29 mouse cellular contexts compared by ENCODE assay signal in the genomic region with DNA sequence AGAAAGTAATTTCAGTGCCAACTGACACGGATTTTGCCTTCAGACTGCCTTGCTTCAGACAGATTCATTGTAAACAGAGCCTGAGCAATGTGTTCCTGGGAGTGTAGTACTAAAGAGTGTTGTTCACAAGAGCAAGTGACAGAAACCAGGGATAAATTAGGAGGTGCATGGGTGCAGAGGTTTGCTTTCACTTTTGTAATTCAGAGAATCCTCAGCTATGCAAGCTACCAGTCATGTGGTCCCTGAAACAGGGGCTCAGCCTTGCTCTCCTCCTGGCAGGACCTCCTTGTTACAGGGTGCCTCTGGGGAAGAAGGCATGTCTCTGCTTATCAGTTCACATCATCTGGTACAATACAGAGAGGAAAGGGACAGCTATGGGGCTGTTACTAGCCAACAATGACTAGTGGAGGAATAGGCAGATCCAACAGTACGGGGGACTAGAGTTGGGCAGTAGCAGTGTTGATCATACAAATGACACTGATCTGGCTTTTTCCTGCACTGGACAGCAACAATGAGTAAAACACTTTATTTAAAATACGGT.
DNase-seq lines count a peak whose midpoint lies in the region; ATAC-seq and TF ChIP-seq lines count a peak whose summit lies in the region.
"Had no signal": no experiment of that assay in that cellular context is flagged by ENCODE, and none has a peak within 500 bp of the region (broad histone marks: within the 10 kb centered on the region; RNA-seq: fewer than 3 reads in every experiment).

No protein-coding gene starts in this region.

- no peak overlapping the region for H3K9ac ChIP-seq in hindbrain, embryonic 13.5 days
- H3K9ac ChIP-seq in hindbrain, embryonic 11.5 days (ENCODE audit: low read depth, low read length) = no peak overlapping the region
- no peak overlapping the region for H3K9ac ChIP-seq in liver, embryonic 14.5 days (replicated peaks)
- no peak overlapping the region for H3K9ac ChIP-seq in liver, postnatal 0 days (replicated peaks)
- H3K9ac ChIP-seq in MEL (ENCODE audit: control insufficient read depth, low read depth, low read length, poor library complexity, severe bottlenecking) = no peak overlapping the region
- H3K9ac ChIP-seq in forebrain, embryonic 15.5 days (replicated peaks) = no peak overlapping the region
- H3K9ac ChIP-seq: embryonic facial prominence, embryonic 15.5 days; forebrain, embryonic 12.5 days; lung, embryonic 14.5 days; midbrain, embryonic 12.5 days had no signal

- H3K9me3 ChIP-seq in hindbrain, embryonic 13.5 days = no peaks in the 10 kb centered on the region
- H3K9me3 ChIP-seq in hindbrain, embryonic 11.5 days (ENCODE audit: control insufficient read depth, low read length) = no peaks in the 10 kb centered on the region
- no peaks in the 10 kb centered on the region for H3K9me3 ChIP-seq in liver, embryonic 14.5 days (ENCODE audit: control insufficient read depth, low read length)
- no peaks in the 10 kb centered on the region for H3K9me3 ChIP-seq in liver, postnatal 0 days (ENCODE audit: low read length)
- no peaks in the 10 kb centered on the region for H3K9me3 ChIP-seq in MEL (replicated peaks; ENCODE audit: insufficient read depth, low read length)
- H3K9me3 ChIP-seq in forebrain, embryonic 15.5 days = no peaks in the 10 kb centered on the region
- H3K9me3 ChIP-seq: embryonic facial prominence, embryonic 10.5 days; embryonic facial prominence, embryonic 15.5 days; forebrain, embryonic 12.5 days; midbrain, embryonic 12.5 days had no signal

- H3K27ac ChIP-seq in hindbrain, embryonic 13.5 days = peak overlapping the region; percentile 6
- H3K27ac ChIP-seq in hindbrain, embryonic 11.5 days (ENCODE audit: low read depth, low read length) = no peak overlapping the region
- no peak overlapping the region for H3K27ac ChIP-seq in liver, embryonic 14.5 days
- no peak overlapping the region for H3K27ac ChIP-seq in liver, postnatal 0 days (ENCODE audit: low read depth)
- no peak overlapping the region for H3K27ac ChIP-seq in MEL (ENCODE audit: control insufficient read depth, low read depth, low read length)
- H3K27ac ChIP-seq in forebrain, embryonic 15.5 days (replicated peaks) = no peak overlapping the region
- H3K27ac ChIP-seq: embryonic facial prominence, embryonic 10.5 days; embryonic facial prominence, embryonic 15.5 days; forebrain, embryonic 12.5 days; kidney, postnatal 0 days; midbrain, embryonic 12.5 days; stomach, postnatal 0 days had no signal

- H3K27me3 ChIP-seq in hindbrain, embryonic 13.5 days = no peaks in the 10 kb centered on the region
- no peaks in the 10 kb centered on the region for H3K27me3 ChIP-seq in hindbrain, embryonic 11.5 days (ENCODE audit: control insufficient read depth, insufficient read depth, low read length)
- H3K27me3 ChIP-seq in liver, embryonic 14.5 days (ENCODE audit: control insufficient read depth, insufficient read depth, low read length) = no peaks in the 10 kb centered on the region
- no peaks in the 10 kb centered on the region for H3K27me3 ChIP-seq in liver, postnatal 0 days (ENCODE audit: insufficient read depth, low read length)
- H3K27me3 ChIP-seq in MEL (ENCODE audit: control insufficient read depth in 1 of 2, insufficient read depth in 2 of 2, low read length in 2 of 2) = no peaks in the 10 kb centered on the region
- H3K27me3 ChIP-seq in forebrain, embryonic 15.5 days = no peaks in the 10 kb centered on the region
- H3K27me3 ChIP-seq: embryonic facial prominence, embryonic 15.5 days; forebrain, embryonic 12.5 days; midbrain, embryonic 12.5 days had no signal

- H3K36me3 ChIP-seq in hindbrain, embryonic 13.5 days = no peaks in the 10 kb centered on the region
- H3K36me3 ChIP-seq in hindbrain, embryonic 11.5 days (ENCODE audit: control insufficient read depth, insufficient read depth, low read length) = no peaks in the 10 kb centered on the region
- no peaks in the 10 kb centered on the region for H3K36me3 ChIP-seq in liver, embryonic 14.5 days (replicated peaks; ENCODE audit: control insufficient read depth, insufficient read depth, low read depth)
- H3K36me3 ChIP-seq in liver, postnatal 0 days (replicated peaks; ENCODE audit: insufficient read depth, low read length) = no peaks in the 10 kb centered on the region
- 0 out of 4 replicates have a peak, but pooled peaks cover 0 to 2% of the 10 kb centered on the region in 2 experiments for H3K36me3 ChIP-seq in MEL (ENCODE audit: control insufficient read depth in 1 of 2, insufficient read depth in 2 of 2, low read length in 2 of 2)
- no peaks in the 10 kb centered on the region for H3K36me3 ChIP-seq in forebrain, embryonic 15.5 days
- H3K36me3 ChIP-seq: embryonic facial prominence, embryonic 10.5 days; embryonic facial prominence, embryonic 15.5 days; forebrain, embryonic 12.5 days; midbrain, embryonic 12.5 days had no signal

- no peak for TF ChIP-seq CTCF in liver, embryonic 14.5 days (IDR thresholded peaks at IDR 0.05; ENCODE audit: low read depth)
- TF ChIP-seq CTCF in liver, postnatal 0 days (IDR thresholded peaks at IDR 0.05; ENCODE audit: low read depth) = no peak
- no peak for TF ChIP-seq CTCF in MEL (IDR thresholded peaks at IDR 0.05 in 2 of 3, conservative IDR thresholded peaks at IDR 0.05 in 1 of 3; ENCODE audit: control insufficient read depth in 1 of 3, insufficient read depth in 1 of 3, low read depth in 2 of 3, low read length in 3 of 3, poor library complexity in 1 of 3, severe bottlenecking in 1 of 3)

- TF ChIP-seq POLR2A in MEL (IDR thresholded peaks at IDR 0.05; ENCODE audit: control insufficient read depth in 1 of 2, insufficient read depth in 1 of 2, low read depth in 1 of 2, low read length in 2 of 2, poor library complexity in 1 of 2) = no peak

- TF ChIP-seq RAD21 in MEL (IDR thresholded peaks at IDR 0.05; ENCODE audit: low read depth, low read length) = no peak

- H3K4me1 ChIP-seq in hindbrain, embryonic 13.5 days (replicated peaks) = peaks cover 10% of the 10 kb centered on the region
- H3K4me1 ChIP-seq in hindbrain, embryonic 11.5 days (replicated peaks; ENCODE audit: control insufficient read depth, insufficient read depth, low read length) = no peaks in the 10 kb centered on the region
- H3K4me1 ChIP-seq in liver, embryonic 14.5 days (replicated peaks; ENCODE audit: control insufficient read depth in 2 of 2, insufficient read depth in 2 of 2, low read length in 1 of 2) = no peaks in the 10 kb centered on the region
- H3K4me1 ChIP-seq in liver, postnatal 0 days (ENCODE audit: insufficient read depth) = no peaks in the 10 kb centered on the region
- H3K4me1 ChIP-seq in MEL (ENCODE audit: control insufficient read depth in 1 of 2, insufficient read depth in 2 of 2, low read length in 2 of 2) = peaks cover 0 to 3% of the 10 kb centered on the region in 2 experiments; a peak in 1 of 4 replicates
- no peaks in the 10 kb centered on the region for H3K4me1 ChIP-seq in forebrain, embryonic 15.5 days
- H3K4me1 ChIP-seq: embryonic facial prominence, embryonic 10.5 days; embryonic facial prominence, embryonic 15.5 days; forebrain, embryonic 12.5 days; midbrain, embryonic 12.5 days had no signal

- no peak overlapping the region for H3K4me3 ChIP-seq in hindbrain, embryonic 13.5 days
- no peak overlapping the region for H3K4me3 ChIP-seq in hindbrain, embryonic 11.5 days (ENCODE audit: low read depth, low read length)
- no peak overlapping the region for H3K4me3 ChIP-seq in liver, embryonic 14.5 days (ENCODE audit: insufficient read depth in 1 of 2, low read depth in 2 of 2, low read length in 2 of 2)
- no peak overlapping the region for H3K4me3 ChIP-seq in liver, postnatal 0 days (ENCODE audit: low read depth, low read length)
- H3K4me3 ChIP-seq in MEL (ENCODE audit: control insufficient read depth in 1 of 2, insufficient read depth in 1 of 2, low read depth in 2 of 2, low read length in 2 of 2) = no peak overlapping the region
- no peak overlapping the region for H3K4me3 ChIP-seq in forebrain, embryonic 15.5 days
- H3K4me3 ChIP-seq: embryonic facial prominence, embryonic 10.5 days; embryonic facial prominence, embryonic 15.5 days; forebrain, embryonic 12.5 days; midbrain, embryonic 12.5 days had no signal

- no peak for DNase-seq in hindbrain, embryonic 11.5 days (ENCODE audit: low spot score)
- DNase-seq in liver, embryonic 14.5 days (ENCODE audit: low read depth in 3 of 3, low spot score in 3 of 3) = no peak
- DNase-seq in liver, postnatal 0 days = no peak
- DNase-seq in MEL (ENCODE audit: low read depth, low spot score) = peak; percentile 36
- no peak for DNase-seq in frontal cortex, postnatal 25 days (ENCODE audit: low spot score in 2 of 2)
- DNase-seq: adrenal gland, adult 2 months; adrenal gland, postnatal 36 days; cerebellum, adult 2 months; gastrocnemius, postnatal 14 days; heart, postnatal 14 days; kidney, adult 8-10 months; kidney, postnatal 4 days; lung, embryonic 14.5 days; lung, postnatal 14 days; right cerebral cortex, postnatal 4 days; thymus, adult 18-20 months; thymus, postnatal 25 days had no signal

- no peak for TF ChIP-seq EP300 in liver, embryonic 14.5 days (IDR thresholded peaks at IDR 0.05; ENCODE audit: low read depth)
- TF ChIP-seq EP300 in liver, postnatal 0 days (IDR thresholded peaks at IDR 0.05; ENCODE audit: low read depth) = no peak
- no peak for TF ChIP-seq EP300 in MEL (IDR thresholded peaks at IDR 0.05; ENCODE audit: low read depth in 1 of 2, low read length in 2 of 2)

- H3K4me2 ChIP-seq in hindbrain, embryonic 13.5 days = no peak overlapping the region
- no peak overlapping the region for H3K4me2 ChIP-seq in hindbrain, embryonic 11.5 days (replicated peaks; ENCODE audit: low read depth, low read length)
- no peak overlapping the region for H3K4me2 ChIP-seq in liver, embryonic 14.5 days (ENCODE audit: low read depth)
- no peak overlapping the region for H3K4me2 ChIP-seq in liver, postnatal 0 days (ENCODE audit: low read depth, low read length)
- no peak overlapping the region for H3K4me2 ChIP-seq in forebrain, embryonic 15.5 days (replicated peaks)
- H3K4me2 ChIP-seq: embryonic facial prominence, embryonic 15.5 days; forebrain, embryonic 12.5 days; lung, embryonic 14.5 days; midbrain, embryonic 12.5 days had no signal

- 82% methylated on average over 3 of the region's 3 CpGs for WGBS in hindbrain, embryonic 13.5 days
- 79% methylated on average over 3 of the region's 3 CpGs for WGBS in hindbrain, embryonic 11.5 days
- 45% methylated on average over 3 of the region's 3 CpGs for whole genome bisulfite sequencing in liver, embryonic 14.5 days (ENCODE audit: insufficient replicate concordance)
- WGBS in liver, postnatal 0 days (ENCODE audit: insufficient replicate concordance) = 64% methylated on average over 3 of the region's 3 CpGs
- 77% methylated on average over 3 of the region's 3 CpGs for WGBS in forebrain, embryonic 15.5 days

- no peak for ATAC-seq in hindbrain, embryonic 13.5 days (ENCODE audit: low FRiP score)
- no peak for ATAC-seq in hindbrain, embryonic 11.5 days (ENCODE audit: low FRiP score)
- ATAC-seq in liver, embryonic 14.5 days (ENCODE audit: insufficient read depth) = 0 out of 2 replicates have a peak, but pooled peaks have one; percentile 23
- ATAC-seq in liver, postnatal 0 days = no peak
- ATAC-seq in hematopoietic stem cell, adult 5-6 weeks (replicated peaks in 1 of 2; ENCODE audit: insufficient read depth in 1 of 2, low FRiP score in 2 of 2, low TSS enrichment in 1 of 2, low read depth in 1 of 2, poor library complexity in 2 of 2, severe bottlenecking in 2 of 2) = peak; percentile 55 to 56; a peak in 3 of 4 replicates
- ATAC-seq in forebrain, embryonic 15.5 days (replicated peaks) = no peak
- ATAC-seq: activated CD4-positive, CD25-positive, alpha-beta regulatory T cell, adult 4 months; CD4-positive, CD25-positive, alpha-beta regulatory T cell, adult 4 months; intestine, embryonic 16.5 days had no signal

- no peaks in the 10 kb centered on the region for H3K79me2 ChIP-seq in MEL (ENCODE audit: control insufficient read depth, insufficient read depth, low read length, poor library complexity)

Comparison
In these comparisons a context has a peak if more than half of its experiments do, and no peak if none do; other contexts are left out.
1. ATAC-seq: peak in liver, embryonic 14.5 days (single experiment) and hematopoietic stem cell, adult 5-6 weeks (2 of 2); none in hindbrain, embryonic 13.5 days (single experiment), hindbrain, embryonic 11.5 days (single experiment), liver, postnatal 0 days (single experiment) and forebrain, embryonic 15.5 days (single experiment).